Mouse (Mus musculus) megakaryocyte, adult 5-6 weeks (primary cell): Measurements from ENCODE around the gene Fxyd5. TPM values are rescaled to one million over a fixed set of nuclear protein-coding genes. Genes with fewer than 3 reads are reported as not detected.

Experiments
- ATAC-seq: 2 replicates; pipeline ENCODE4 v1.8.0; 2016; ENCODE audit warnings: mild to moderate bottlenecking, inconsistent platforms; ENCODE audit not compliant: poor library complexity, severe bottlenecking
- total RNA-seq, 2 experiments: library from RNA; stranded (forward) in 1 of 2; stranded (reverse) in 1 of 2; fragments of 153-499, 151-499 nt in 1 of 2; fragments of 221-1000, 200-1000 nt in 1 of 2; gene quantifications; 2 replicates each; pipeline versions ENCODE4 v1.2.3 to v1.2.4; 2015 to 2017

Gene Fxyd5
- total RNA-seq, 2 experiments from 2014 or later = 807 to 1,077 TPM

- ATAC-seq = peak; percentile 87
Measured at GRCm38 (mm10) chr7:31041662-31042315, 492 bp downstream of the Fxyd5 start.

- ATAC-seq = peak; percentile 4; the same call in 1 of the 2 replicates
Measured at GRCm38 (mm10) chr7:31041023-31041407, 1.3 kb downstream of the Fxyd5 start.

- no peak for ATAC-seq
Measured at GRCm38 (mm10) chr7:31040281-31041022, 1.8 kb downstream of the Fxyd5 start.

- no peak for ATAC-seq
Measured at GRCm38 (mm10) chr7:31039011-31039410, 3.3 kb downstream of the Fxyd5 start.

GRCm38 (mm10) chr7:31037675-31038074 is 4.6 kb downstream of the Fxyd5 start:
- no peak for ATAC-seq

- ATAC-seq = peak; percentile 20
Measured at GRCm38 (mm10) chr7:31036917-31037316, 5.4 kb downstream of the Fxyd5 start.

GRCm38 (mm10) chr7:31035291-31035690 is 7.0 kb downstream of the Fxyd5 start:
- no peak for ATAC-seq

GRCm38 (mm10) chr7:31034789-31035188 is 7.5 kb downstream of the Fxyd5 start:
- no peak for ATAC-seq

GRCm38 (mm10) chr7:31033409-31034165 is 8.7 kb downstream of the Fxyd5 start:
- peak; percentile 71 for ATAC-seq

GRCm38 (mm10) chr7:31031731-31032130 is 10.6 kb downstream of the Fxyd5 start:
- ATAC-seq = peak; percentile 68

GRCm38 (mm10) chr7:31030717-31031116 is 11.6 kb downstream of the Fxyd5 start:
- no peak for ATAC-seq

GRCm38 (mm10) chr7:31028609-31029008 is 13.7 kb downstream of the Fxyd5 start:
- no peak for ATAC-seq

- no peak for ATAC-seq
Measured at GRCm38 (mm10) chr7:31017104-31017901, 25.0 kb downstream of the Fxyd5 start.

GRCm38 (mm10) chr7:31012971-31013370 is 29.3 kb downstream of the Fxyd5 start:
- ATAC-seq = no peak

GRCm38 (mm10) chr7:31008889-31009288 is 33.4 kb downstream of the Fxyd5 start:
- no peak for ATAC-seq

GRCm38 (mm10) chr7:31008175-31008574 is 34.1 kb downstream of the Fxyd5 start:
- ATAC-seq = peak; percentile 90

GRCm38 (mm10) chr7:31007775-31008174 is 34.5 kb downstream of the Fxyd5 start:
- peak; percentile 68 for ATAC-seq

GRCm38 (mm10) chr7:31002650-31003049 is 39.6 kb downstream of the Fxyd5 start:
- ATAC-seq = peak; percentile 94

- ATAC-seq = peak; percentile 38
Measured at GRCm38 (mm10) chr7:31000505-31001020, 41.7 kb downstream of the Fxyd5 start.

- no peak for ATAC-seq
Measured at GRCm38 (mm10) chr7:30996491-30996890, 45.8 kb downstream of the Fxyd5 start.
